Mouse (Mus musculus): Measurements from ENCODE around the gene Garnl3.

The Garnl3 gene

GRCm38 (mm10) chr2:33080166-33080565 is 51.3 kb downstream of the Garnl3 start:
- CTCF ChIA-PET = interaction anchor here in 2 of 4 experiments (1.4 to 2.4 kb wide), 2 partner anchors 52 kb away, joined by 3 to 8 read pairs; partner anchors contain the start of gene Garnl3 (in 1 of the 2)
- POLR2A ChIA-PET = interaction anchor here in 3 of 4 experiments (0.6 to 6.4 kb wide), 11 partner anchors 9 to 291 kb away, joined by 3 to 42 read pairs (median 3); partner anchors contain the start of genes Garnl3 (in 2 of the 3), Lrsam1 (in 1 of the 3) and Rpl12 (in 1 of the 3)

- ChIA-PET CTCF (interaction anchor here in 2 of 4 experiments (0.8 to 4.6 kb wide), 5 partner anchors 8 to 271 kb away, joined by 3 to 24 read pairs (median 4); partner anchors contain the start of gene Garnl3 (in 2 of the 2)), POLR2A (interaction anchor here in 3 of 4 experiments (1.1 to 6.4 kb wide), 7 partner anchors 10 to 54 kb away, joined by 3 to 42 read pairs (median 4); partner anchors contain the start of gene Garnl3 (in 1 of the 3))
These were observed 54.2 kb downstream of the Garnl3 start for GRCm38 (mm10) chr2:33077252-33077651.

- CTCF ChIA-PET = interaction anchor here (0.6 to 4.6 kb wide), 8 partner anchors 57 to 327 kb away, joined by 3 to 24 read pairs (median 4); partner anchors contain the start of genes Garnl3 (in 1 of the 4) and Tor2a (in 1 of the 4)
- POLR2A ChIA-PET = interaction anchor here in 2 of 4 experiments (0.8 to 3.0 kb wide), 19 partner anchors 9 to 151 kb away, joined by 3 to 19 read pairs (median 4); partner anchors contain the start of genes Garnl3 (in 2 of the 2), Angptl2 (in 1 of the 2), Lrsam1 (in 1 of the 2) and Rpl12 (in 1 of the 2)
These were observed 56.5 kb downstream of the Garnl3 start for GRCm38 (mm10) chr2:33074931-33075330.

- ChIA-PET POLR2A (interaction anchor here in 2 of 4 experiments (0.7 to 3.0 kb wide), 15 partner anchors 8 to 563 kb away, joined by 3 to 15 read pairs (median 5); partner anchors contain the start of genes Garnl3 (in 1 of the 2), Lrsam1 (in 1 of the 2) and Rpl12 (in 1 of the 2)), CTCF (interaction anchor here in 2 of 4 experiments (0.6 to 4.6 kb wide), 5 partner anchors 58 to 416 kb away, joined by 3 to 24 read pairs (median 3); partner anchors contain the start of gene Garnl3 (in 1 of the 2))
These were observed 57.3 kb downstream of the Garnl3 start for GRCm38 (mm10) chr2:33074188-33074587.

- POLR2A ChIA-PET = interaction anchor here in 3 of 4 experiments (0.6 to 3.6 kb wide), 24 partner anchors 8 to 428 kb away, joined by 3 to 15 read pairs (median 3); partner anchors contain the start of genes Garnl3 (in 2 of the 3), Lrsam1 (in 2 of the 3) and Rpl12 (in 2 of the 3)
- CTCF ChIA-PET = interaction anchor here in 1 of 4 experiments (1.5 kb wide), 1 partner anchor 59 kb away, joined by 3 read pairs; the partner anchor contains the start of gene Garnl3
These were observed 59.1 kb downstream of the Garnl3 start for GRCm38 (mm10) chr2:33072333-33072732.

GRCm38 (mm10) chr2:33065610-33066009 is 65.8 kb downstream of the Garnl3 start:
- CTCF ChIA-PET = no interaction called here
- POLR2A ChIA-PET = interaction anchor here in 1 of 4 experiments (1.2 kb wide), 1 partner anchor 24 kb away, joined by 4 read pairs; no protein-coding TSS in a partner anchor

GRCm38 (mm10) chr2:33062744-33063143 is 68.7 kb downstream of the Garnl3 start:
- ChIA-PET CTCF (interaction anchor here in 2 of 4 experiments (0.6 to 0.8 kb wide), 2 partner anchors 68 to 286 kb away, joined by 3 to 11 read pairs; partner anchors contain the start of gene Garnl3 (in 1 of the 2)), POLR2A (interaction anchor here in 3 of 4 experiments (0.7 to 2.7 kb wide), 14 partner anchors 8 to 298 kb away, joined by 3 to 15 read pairs (median 6); partner anchors contain the start of genes Garnl3 (in 2 of the 3) and Slc2a8 (in 1 of the 3))

- POLR2A ChIA-PET = interaction anchor here in 1 of 4 experiments (0.6 to 1.8 kb wide), 3 partner anchors 12 to 385 kb away, joined by 3 to 6 read pairs (median 5); no protein-coding TSS in a partner anchor
- CTCF ChIA-PET = interaction anchor here in 2 of 4 experiments (1.0 to 1.3 kb wide), 2 partner anchors 80 to 201 kb away, joined by 3 read pairs; no protein-coding TSS in a partner anchor
These were observed 72.5 kb downstream of the Garnl3 start for GRCm38 (mm10) chr2:33058926-33059325.

- POLR2A ChIA-PET = interaction anchor here in 1 of 4 experiments (1.8 kb wide), 1 partner anchor 10 kb away, joined by 6 read pairs; no protein-coding TSS in a partner anchor
- CTCF ChIA-PET = no interaction called here
These were observed 73.9 kb downstream of the Garnl3 start for GRCm38 (mm10) chr2:33057514-33057913.

GRCm38 (mm10) chr2:33053966-33054365 is 77.5 kb downstream of the Garnl3 start:
- CTCF ChIA-PET = interaction anchor here in 1 of 4 experiments (0.6 kb wide), 1 partner anchor 142 kb away, joined by 9 read pairs; no protein-coding TSS in a partner anchor
- POLR2A ChIA-PET = interaction anchor here in 2 of 4 experiments (0.5 to 1.8 kb wide), 5 partner anchors 18 to 211 kb away, joined by 3 read pairs; partner anchors contain the start of genes Lrsam1 (in 1 of the 2) and Rpl12 (in 1 of the 2)

GRCm38 (mm10) chr2:33047360-33047759 is 84.1 kb downstream of the Garnl3 start:
- ChIA-PET POLR2A (interaction anchor here in 3 of 4 experiments (0.6 to 2.8 kb wide), 9 partner anchors 11 to 247 kb away, joined by 3 to 8 read pairs (median 4); partner anchors contain the start of gene Garnl3 (in 1 of the 3)), CTCF (no interaction called here)

- ChIA-PET POLR2A (interaction anchor here in 2 of 4 experiments (1.1 to 2.8 kb wide), 7 partner anchors 11 to 84 kb away, joined by 3 to 8 read pairs (median 4); partner anchors contain the start of gene Garnl3 (in 1 of the 2)), CTCF (interaction anchor here in 1 of 4 experiments (0.6 kb wide), 1 partner anchor 289 kb away, joined by 4 read pairs; no protein-coding TSS in a partner anchor)
These were observed 84.5 kb downstream of the Garnl3 start for GRCm38 (mm10) chr2:33046919-33047318.

GRCm38 (mm10) chr2:33045899-33046298 is 85.6 kb downstream of the Garnl3 start:
- POLR2A ChIA-PET = no interaction called here
- CTCF ChIA-PET = interaction anchor here in 1 of 4 experiments (1.2 kb wide), 1 partner anchor 25 kb away, joined by 4 read pairs; no protein-coding TSS in a partner anchor

- POLR2A ChIA-PET = interaction anchor here in 2 of 4 experiments (0.6 to 2.5 kb wide), 3 partner anchors 8 to 310 kb away, joined by 3 to 8 read pairs (median 3); no protein-coding TSS in a partner anchor
- CTCF ChIA-PET = interaction anchor here in 2 of 4 experiments (0.6 kb wide), 2 partner anchors 95 to 307 kb away, joined by 3 to 4 read pairs; no protein-coding TSS in a partner anchor
These were observed 88.7 kb downstream of the Garnl3 start for GRCm38 (mm10) chr2:33042781-33043180.

- POLR2A ChIA-PET = interaction anchor here in 1 of 4 experiments (0.8 to 1.5 kb wide), 2 partner anchors 10 to 19 kb away, joined by 3 read pairs; no protein-coding TSS in a partner anchor
- CTCF ChIA-PET = interaction anchor here in 1 of 4 experiments (0.6 kb wide), 1 partner anchor 129 kb away, joined by 6 read pairs; no protein-coding TSS in a partner anchor
These were observed 89.9 kb downstream of the Garnl3 start for GRCm38 (mm10) chr2:33041571-33041970.

- POLR2A ChIA-PET = interaction anchor here in 1 of 4 experiments (1.0 kb wide), 1 partner anchor 94 kb away, joined by 3 read pairs; the partner anchor contains the start of gene Garnl3
These were observed 94.0 kb downstream of the Garnl3 start for GRCm38 (mm10) chr2:33037429-33037828.

GRCm38 (mm10) chr2:33035297-33035696 is 96.2 kb downstream of the Garnl3 start:
- CTCF ChIA-PET = interaction anchor here in 1 of 4 experiments (0.6 kb wide), 1 partner anchor 409 kb away, joined by 3 read pairs; no protein-coding TSS in a partner anchor
- POLR2A ChIA-PET = interaction anchor here in 1 of 4 experiments (1.0 to 1.8 kb wide), 3 partner anchors 9 to 73 kb away, joined by 3 to 8 read pairs (median 4); no protein-coding TSS in a partner anchor

More at GRCm38 (mm10) chr2:33037429-33037828, 94.0 kb downstream of the Garnl3 start:
- CTCF ChIA-PET = no interaction called here

GRCm38 (mm10) chr2:33033281-33033680 is 98.2 kb downstream of the Garnl3 start:
- ChIA-PET POLR2A (interaction anchor here in 1 of 4 experiments (1.0 kb wide), 1 partner anchor 8 kb away, joined by 3 read pairs; no protein-coding TSS in a partner anchor), CTCF (interaction anchor here in 1 of 4 experiments (0.6 kb wide), 1 partner anchor 8 kb away, joined by 3 read pairs; no protein-coding TSS in a partner anchor)

Measured in embryonic stem cell, embryonic (primary cell).